Mouse (Mus musculus) spleen, adult 12 weeks (tissue): Measurements from ENCODE around the gene Got2.

Experiments
- DNase-seq: peaks from one replicate; pipeline ENCODE4 v3.0.0; 2022; ENCODE audit warnings: low spot score

Gene Got2

GRCm38 (mm10) chr8:95818211-95818610, 70.1 kb downstream of the Got2 start:
- DNase-seq: no peak

- DNase-seq: no peak
Observed at GRCm38 (mm10) chr8:95817597-95817996, 70.8 kb downstream of the Got2 start.

GRCm38 (mm10) chr8:95816044-95816708, 72.2 kb downstream of the Got2 start:
- DNase-seq: no peak
